Mouse (Mus musculus): ENCODE measurements around the gene Fgd2. TPM values are rescaled to one million over a fixed set of nuclear protein-coding genes. Genes with fewer than 3 reads are reported as not detected.

The Fgd2 gene
- polyA plus RNA-seq, 1 experiment: 56.0 TPM

DNA sequence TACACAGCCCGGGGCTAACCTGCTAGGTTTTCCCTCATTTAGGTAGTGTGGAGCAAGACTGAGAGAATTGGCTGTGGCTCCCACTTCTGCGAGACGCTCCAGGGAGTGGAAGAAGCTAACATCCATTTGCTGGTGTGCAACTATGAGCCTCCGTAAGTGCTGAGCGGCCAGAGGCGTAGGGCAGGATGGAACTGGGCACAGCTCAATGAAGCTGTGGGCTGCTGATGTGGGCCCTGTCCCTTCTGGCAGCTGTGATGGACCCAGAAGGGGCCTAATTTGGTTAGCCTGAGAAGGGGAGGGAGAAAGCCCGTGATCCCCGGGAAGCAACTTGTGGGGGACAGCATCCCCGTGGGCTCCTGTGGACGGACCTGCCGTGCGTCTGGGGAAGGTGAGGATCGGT is 34.9 kb upstream of the Fgd2 start:
- no peak overlapping the region for H3K4me3 ChIP-seq (ENCODE audit: control insufficient read depth, insufficient read depth, low read length)
- no peak for TF ChIP-seq CTCF (IDR thresholded peaks at IDR 0.05; ENCODE audit: borderline replicate concordance, control insufficient read depth, extremely low read depth, insufficient read depth, low read length, poor library complexity)
- no peak for TF ChIP-seq POLR2A (IDR thresholded peaks at IDR 0.05; ENCODE audit: control insufficient read depth, extremely low read depth, insufficient read depth, low read length, poor library complexity)
- no peaks in the 10 kb centered on the region for H3K4me1 ChIP-seq (replicated peaks; ENCODE audit: control insufficient read depth, insufficient read depth, low read length)
- H3K27me3 ChIP-seq (ENCODE audit: control insufficient read depth, insufficient read depth, low read length): no peaks in the 10 kb centered on the region
- H3K36me3 ChIP-seq (ENCODE audit: control insufficient read depth, insufficient read depth, low read length): no peaks in the 10 kb centered on the region
- 95% methylated on average over 13 of the region's 13 CpGs for WGBS
- no peak overlapping the region for H3K27ac ChIP-seq (ENCODE audit: control insufficient read depth, insufficient read depth, low read length)
- DNase-seq: no peak

- Histone ChIP-seq H3K4me1 (replicated peaks; ENCODE audit: control insufficient read depth, insufficient read depth, low read length) (peaks cover 2% of the 10 kb centered on the region), H3K27me3 (ENCODE audit: control insufficient read depth, insufficient read depth, low read length) (no peaks in the 10 kb centered on the region), H3K27ac (ENCODE audit: control insufficient read depth, insufficient read depth, low read length) (no peak overlapping the region), H3K4me3 (ENCODE audit: control insufficient read depth, insufficient read depth, low read length) (no peak overlapping the region), H3K36me3 (ENCODE audit: control insufficient read depth, insufficient read depth, low read length) (peaks cover 5% of the 10 kb centered on the region)
- WGBS: 82% methylated on average over 52 of the region's 52 CpGs
- DNase-seq: no peak
- TF ChIP-seq POLR2A (IDR thresholded peaks at IDR 0.05; ENCODE audit: control insufficient read depth, extremely low read depth, insufficient read depth, low read length, poor library complexity): no peak
- no peak for TF ChIP-seq CTCF (IDR thresholded peaks at IDR 0.05; ENCODE audit: borderline replicate concordance, control insufficient read depth, extremely low read depth, insufficient read depth, low read length, poor library complexity)
Observed at GRCm38 (mm10) chr17:29326531-29327529, 33.9 kb upstream of the Fgd2 start.

DNA sequence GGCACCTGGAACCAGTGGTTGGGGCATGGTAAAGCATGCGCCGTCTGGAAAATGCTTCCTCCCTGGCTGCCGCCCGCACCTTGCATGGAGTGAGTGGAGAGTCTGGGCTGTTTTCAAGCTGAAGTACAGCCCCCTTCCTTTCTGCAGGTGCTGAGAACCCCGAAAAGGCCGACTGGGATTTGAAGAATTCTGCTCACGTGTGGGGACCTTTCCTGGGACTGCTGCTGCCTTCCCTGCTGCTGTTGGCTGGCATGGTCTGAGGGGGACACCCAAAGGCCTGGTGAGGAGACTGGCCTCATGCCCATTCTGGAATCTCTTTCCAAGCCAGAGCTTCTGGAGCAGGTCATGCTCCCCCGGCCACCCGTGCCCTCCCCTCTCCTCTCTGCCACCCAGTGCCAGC is 33.0 kb upstream of the Fgd2 start:
- TF ChIP-seq POLR2A (IDR thresholded peaks at IDR 0.05; ENCODE audit: control insufficient read depth, extremely low read depth, insufficient read depth, low read length, poor library complexity) (no peak), CTCF (IDR thresholded peaks at IDR 0.05; ENCODE audit: borderline replicate concordance, control insufficient read depth, extremely low read depth, insufficient read depth, low read length, poor library complexity) (no peak)
- 92% methylated on average over 9 of the region's 9 CpGs for WGBS

DNA sequence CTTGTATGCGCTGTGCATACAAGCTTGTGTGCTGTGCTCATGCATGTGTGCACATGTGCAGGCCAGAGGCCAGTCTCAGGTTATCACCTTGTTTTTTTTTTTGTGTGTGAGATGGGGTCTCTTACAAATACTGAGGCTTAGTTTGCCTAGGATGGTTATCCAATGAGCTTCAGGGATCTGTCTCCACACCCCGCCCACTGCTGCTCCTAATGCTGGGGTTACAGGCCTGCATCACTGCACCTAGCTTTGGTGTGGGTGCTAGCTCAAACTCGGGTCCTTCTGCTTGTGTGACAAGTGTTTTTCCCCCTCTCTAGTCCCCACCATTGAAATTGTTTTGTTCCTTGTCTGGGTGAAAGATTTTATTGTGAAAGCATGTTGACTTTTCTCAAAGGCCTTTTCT is 30.5 kb upstream of the Fgd2 start:
- no peak overlapping the region for H3K27ac ChIP-seq (ENCODE audit: control insufficient read depth, insufficient read depth, low read length)
- TF ChIP-seq CTCF (IDR thresholded peaks at IDR 0.05; ENCODE audit: borderline replicate concordance, control insufficient read depth, extremely low read depth, insufficient read depth, low read length, poor library complexity) (no peak), POLR2A (IDR thresholded peaks at IDR 0.05; ENCODE audit: control insufficient read depth, extremely low read depth, insufficient read depth, low read length, poor library complexity) (no peak)
- H3K4me3 ChIP-seq (ENCODE audit: control insufficient read depth, insufficient read depth, low read length): no peak overlapping the region
- no peak for DNase-seq
- H3K4me1 ChIP-seq (replicated peaks; ENCODE audit: control insufficient read depth, insufficient read depth, low read length): peaks cover 16% of the 10 kb centered on the region
- 94% methylated on average over 3 of the region's 3 CpGs for WGBS
- H3K36me3 ChIP-seq (ENCODE audit: control insufficient read depth, insufficient read depth, low read length): peaks cover 14% of the 10 kb centered on the region
- H3K27me3 ChIP-seq (ENCODE audit: control insufficient read depth, insufficient read depth, low read length): no peaks in the 10 kb centered on the region

More for the DNA sequence above, 33.0 kb upstream of the Fgd2 start:
- no peaks in the 10 kb centered on the region for H3K27me3 ChIP-seq (ENCODE audit: control insufficient read depth, insufficient read depth, low read length)
- H3K4me3 ChIP-seq (ENCODE audit: control insufficient read depth, insufficient read depth, low read length): no peak overlapping the region
- no peak overlapping the region for H3K27ac ChIP-seq (ENCODE audit: control insufficient read depth, insufficient read depth, low read length)
- peaks cover 7% of the 10 kb centered on the region for H3K36me3 ChIP-seq (ENCODE audit: control insufficient read depth, insufficient read depth, low read length)
- H3K4me1 ChIP-seq (replicated peaks; ENCODE audit: control insufficient read depth, insufficient read depth, low read length): peaks cover 11% of the 10 kb centered on the region
- DNase-seq: no peak

DNA sequence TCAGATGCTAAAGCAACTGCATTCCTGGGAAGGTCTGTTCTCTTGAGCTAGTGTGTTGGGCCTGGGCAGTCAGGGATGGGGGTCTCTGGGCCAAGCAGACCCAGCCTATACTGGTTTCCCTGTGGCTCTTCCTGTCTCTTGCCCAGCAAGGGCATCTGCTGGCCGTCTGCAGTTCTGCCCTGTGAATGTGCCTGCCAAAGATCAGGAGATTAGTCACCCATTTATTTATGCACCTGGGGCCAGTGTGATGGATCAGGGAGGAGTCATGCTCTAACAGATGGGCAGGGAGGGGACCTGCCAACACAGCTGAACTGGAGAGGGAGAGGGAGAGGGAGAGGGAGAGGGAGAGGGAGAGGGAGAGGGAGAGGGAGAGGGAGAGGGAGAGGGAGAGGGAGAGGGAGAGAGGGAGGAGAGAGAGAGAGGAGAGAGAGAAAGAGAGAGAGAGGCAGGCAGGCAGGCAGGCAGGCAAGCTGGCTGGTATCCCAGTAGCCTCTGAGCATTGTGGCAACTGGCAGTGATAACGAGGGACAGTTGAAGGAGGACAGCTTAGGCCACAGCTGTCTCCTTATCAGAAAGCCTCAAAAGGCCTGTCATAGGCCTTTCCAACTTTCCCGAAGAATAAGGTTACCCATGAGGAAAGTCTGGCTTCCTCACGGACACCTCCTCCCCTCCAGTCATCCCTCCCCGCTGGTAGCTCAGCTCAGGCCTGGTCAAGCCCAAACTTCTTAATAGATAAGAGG is 29.9 kb upstream of the Fgd2 start:
- TF ChIP-seq CTCF (IDR thresholded peaks at IDR 0.05; ENCODE audit: borderline replicate concordance, control insufficient read depth, extremely low read depth, insufficient read depth, low read length, poor library complexity) (no peak), POLR2A (IDR thresholded peaks at IDR 0.05; ENCODE audit: control insufficient read depth, extremely low read depth, insufficient read depth, low read length, poor library complexity) (no peak)
- Histone ChIP-seq H3K4me3 (ENCODE audit: control insufficient read depth, insufficient read depth, low read length) (no peak overlapping the region), H3K36me3 (ENCODE audit: control insufficient read depth, insufficient read depth, low read length) (peaks cover 15% of the 10 kb centered on the region), H3K27ac (ENCODE audit: control insufficient read depth, insufficient read depth, low read length) (no peak overlapping the region), H3K4me1 (replicated peaks; ENCODE audit: control insufficient read depth, insufficient read depth, low read length) (peaks cover 16% of the 10 kb centered on the region), H3K27me3 (ENCODE audit: control insufficient read depth, insufficient read depth, low read length) (no peaks in the 10 kb centered on the region)
- DNase-seq: no peak
- WGBS: 89% methylated on average over 5 of the region's 5 CpGs

GRCm38 (mm10) chr17:29332186-29332685 is 28.5 kb upstream of the Fgd2 start:
- peaks cover 18% of the 10 kb centered on the region for H3K4me1 ChIP-seq (replicated peaks; ENCODE audit: control insufficient read depth, insufficient read depth, low read length)
- peak overlapping the region; percentile 8; the same call in 1 of the 2 replicates for H3K27ac ChIP-seq (ENCODE audit: control insufficient read depth, insufficient read depth, low read length)
- H3K4me3 ChIP-seq (ENCODE audit: control insufficient read depth, insufficient read depth, low read length): no peak overlapping the region
- H3K36me3 ChIP-seq (ENCODE audit: control insufficient read depth, insufficient read depth, low read length): peaks cover 28% of the 10 kb centered on the region
- DNase-seq: peak; percentile 70
- WGBS: 28% methylated on average over 4 of the region's 4 CpGs
- H3K27me3 ChIP-seq (ENCODE audit: control insufficient read depth, insufficient read depth, low read length): no peaks in the 10 kb centered on the region
- 0 out of 2 replicates have a peak, but pooled peaks have one; percentile 16 for TF ChIP-seq CTCF (IDR thresholded peaks at IDR 0.05; ENCODE audit: borderline replicate concordance, control insufficient read depth, extremely low read depth, insufficient read depth, low read length, poor library complexity)
- TF ChIP-seq POLR2A (IDR thresholded peaks at IDR 0.05; ENCODE audit: control insufficient read depth, extremely low read depth, insufficient read depth, low read length, poor library complexity): no peak

Measured in thymus, adult 2 months (tissue).